Mouse (Mus musculus) gastrocnemius, adult 2 months (tissue): ENCODE measurements at regions not wholly inside any gene's neighbourhood (a gene's known extent, or its start where the extent isn't known, plus 50 kb on each side); places are given as distances from the start of the nearest gene placed in this dataset.

Experiments used
- DNase-seq: peaks from one replicate; pipeline ENCODE4 v3.0.0; 2022
- H3K27ac ChIP-seq: fragments of 200-600 bp; 2 replicates; pipeline ENCODE4 v1.8.1; 2022; ENCODE audit warnings: mild to moderate bottlenecking
- H3K4me3 ChIP-seq: fragments of 200-600 bp; 2 replicates; pipeline ENCODE4 v1.8.1; 2022; ENCODE audit warnings: mild to moderate bottlenecking, moderate library complexity
- CTCF ChIP-seq: fragments of 200-600 bp; IDR thresholded peaks from 2 replicates; pipeline ENCODE4 v1.8.1; 2022; ENCODE audit warnings: antibody characterized with exemption, mild to moderate bottlenecking, moderate library complexity
- intact Hi-C: fragments of 180-260 bp; cut with DNase I; formaldehyde crosslinking; loops from one replicate; pipeline ENCODE4 v1.15.1; 2025

GRCm38 (mm10) chr17:79191871-79192373 lies 140.2 kb downstream of the Qpct start:
- no peak for DNase-seq
- TF ChIP-seq CTCF = no peak
- intact Hi-C loops = no loop called here
- no peak overlapping the region for H3K27ac ChIP-seq
- no peak overlapping the region for H3K4me3 ChIP-seq

- intact Hi-C loops = no loop called here
- H3K27ac ChIP-seq = no peak overlapping the region
- H3K4me3 ChIP-seq = no peak overlapping the region
- no peak for TF ChIP-seq CTCF
- DNase-seq = no peak
Observed at GRCm38 (mm10) chr17:79188282-79188681, 136.6 kb downstream of the Qpct start.

DNA sequence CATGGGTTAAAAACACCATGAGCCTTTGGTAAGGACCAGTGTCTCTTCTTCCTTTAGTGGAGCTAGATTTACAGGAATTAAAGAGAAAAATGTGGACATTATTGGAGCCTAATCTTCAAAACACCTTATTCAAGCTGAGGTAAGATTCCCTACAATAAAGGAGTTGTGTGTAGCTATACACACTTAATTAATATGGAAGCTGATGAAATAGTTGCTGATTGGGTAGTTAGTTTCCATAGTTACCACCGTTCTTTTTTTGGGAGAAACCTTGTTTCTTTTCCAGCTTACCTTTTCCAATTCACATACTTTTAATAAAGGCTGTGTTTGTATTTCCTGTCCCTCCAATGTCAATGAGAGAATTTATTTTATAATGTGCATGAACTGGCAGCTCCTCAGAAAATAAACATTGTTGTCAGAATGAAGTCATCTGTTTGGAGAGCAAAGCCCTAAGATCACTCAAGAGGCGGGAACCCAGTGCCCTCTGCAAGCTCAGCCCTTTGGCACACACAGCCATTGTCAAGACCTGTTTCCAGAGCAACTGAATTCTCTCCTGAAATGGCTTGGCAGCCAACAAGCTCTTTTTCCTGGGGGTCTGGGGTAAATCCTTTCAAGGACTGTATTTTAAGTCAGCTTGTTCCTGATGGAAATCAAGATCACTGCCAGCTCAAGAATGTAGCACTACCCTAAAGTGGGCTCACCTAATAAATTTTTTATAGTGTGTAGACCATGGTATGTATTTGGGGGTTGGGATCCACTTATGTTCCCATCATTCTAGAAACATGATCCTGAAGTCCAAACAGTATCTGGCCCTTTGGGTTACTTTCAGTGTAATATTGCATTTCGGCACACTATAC lies 128.8 kb downstream of the Qpct start:
- Histone ChIP-seq H3K27ac (no peak overlapping the region), H3K4me3 (no peak overlapping the region)
- intact Hi-C loops = no loop called here
- no peak for DNase-seq
- TF ChIP-seq CTCF = no peak

DNA sequence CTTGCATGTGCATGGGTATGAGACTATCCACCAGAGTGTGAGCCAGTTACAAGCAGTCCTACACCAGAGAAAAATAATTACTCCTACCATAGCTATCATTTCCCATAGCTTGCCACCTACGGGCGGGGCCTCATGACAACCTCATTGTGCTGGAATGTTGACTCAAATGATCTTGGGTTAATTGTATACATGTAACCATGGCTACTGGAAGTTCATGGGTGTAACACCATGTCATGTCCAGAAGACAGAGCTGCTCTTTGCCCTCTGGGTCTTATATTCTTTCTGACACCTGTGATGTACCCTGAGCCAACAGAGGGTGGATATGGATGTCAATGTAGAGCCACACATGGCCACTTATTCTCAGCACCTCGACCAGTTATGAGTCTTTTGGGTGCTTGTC lies 125.6 kb downstream of the Qpct start:
- DNase-seq = no peak
- TF ChIP-seq CTCF = no peak
- intact Hi-C loops = no loop called here
- H3K4me3 ChIP-seq = no peak overlapping the region
- H3K27ac ChIP-seq = no peak overlapping the region

DNA sequence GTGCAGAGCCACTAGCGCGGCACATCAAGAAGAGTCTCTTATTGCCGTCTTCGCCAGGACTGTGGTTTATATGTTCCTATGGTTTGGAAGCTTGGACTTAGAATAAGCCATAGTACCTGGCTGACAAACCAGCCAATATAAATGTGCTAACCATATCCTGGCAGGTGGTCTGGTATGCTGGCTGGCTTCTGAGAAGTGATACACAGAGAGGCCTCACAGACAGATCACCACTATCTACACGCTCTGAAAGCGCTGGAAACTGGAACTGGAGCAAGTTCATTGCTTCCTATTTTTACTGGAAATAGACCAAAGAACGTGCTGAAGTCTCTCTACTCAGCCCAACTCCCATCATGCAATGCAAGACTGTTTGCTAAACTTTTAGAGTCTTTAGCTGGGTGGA lies 124.7 kb downstream of the Qpct start:
- Histone ChIP-seq H3K27ac (no peak overlapping the region), H3K4me3 (no peak overlapping the region)
- DNase-seq = no peak
- no peak for TF ChIP-seq CTCF
- intact Hi-C loops = no loop called here

GRCm38 (mm10) chr17:79175381-79175780 lies 123.7 kb downstream of the Qpct start:
- no peak for TF ChIP-seq CTCF
- H3K4me3 ChIP-seq = no peak overlapping the region
- no peak overlapping the region for H3K27ac ChIP-seq
- DNase-seq = no peak
- intact Hi-C loops = no loop called here

DNA sequence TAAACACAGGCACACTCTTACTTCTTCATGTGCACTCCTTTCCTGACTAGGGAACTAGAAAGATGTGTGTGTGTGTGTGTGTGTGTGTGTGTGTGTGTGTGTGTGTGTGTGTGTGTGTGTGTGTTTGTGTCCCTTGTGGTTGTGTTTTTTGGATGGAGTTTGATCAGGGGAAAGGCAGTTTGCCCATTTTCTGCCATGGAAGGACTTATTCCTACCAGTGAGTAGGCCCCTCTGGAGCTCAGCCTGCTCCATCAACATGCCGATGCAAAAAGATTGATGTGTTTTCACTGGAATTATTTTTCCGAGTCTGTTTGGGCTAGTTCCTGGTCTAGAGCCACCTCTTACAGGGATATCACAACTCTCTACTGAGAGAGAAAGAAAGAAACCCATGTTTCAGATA lies 120.6 kb downstream of the Qpct start:
- Histone ChIP-seq H3K4me3 (no peak overlapping the region), H3K27ac (peak overlapping the region; percentile 41; the same call in 1 of the 2 replicates)
- no peak for TF ChIP-seq CTCF
- no peak for DNase-seq
- intact Hi-C loops = no loop called here

- no peak for DNase-seq
- H3K4me3 ChIP-seq = no peak overlapping the region
- intact Hi-C loops = no loop called here
- no peak for TF ChIP-seq CTCF
- 0 out of 2 replicates have a peak overlapping the region, but pooled peaks have one; percentile 6 for H3K27ac ChIP-seq
Observed at GRCm38 (mm10) chr17:79170690-79171089, 119.0 kb downstream of the Qpct start.

- intact Hi-C loops = no loop called here
- Histone ChIP-seq H3K4me3 (no peak overlapping the region), H3K27ac (no peak overlapping the region)
- no peak for TF ChIP-seq CTCF
- DNase-seq = no peak
Observed at GRCm38 (mm10) chr17:79167198-79167597, 115.5 kb downstream of the Qpct start.

DNA sequence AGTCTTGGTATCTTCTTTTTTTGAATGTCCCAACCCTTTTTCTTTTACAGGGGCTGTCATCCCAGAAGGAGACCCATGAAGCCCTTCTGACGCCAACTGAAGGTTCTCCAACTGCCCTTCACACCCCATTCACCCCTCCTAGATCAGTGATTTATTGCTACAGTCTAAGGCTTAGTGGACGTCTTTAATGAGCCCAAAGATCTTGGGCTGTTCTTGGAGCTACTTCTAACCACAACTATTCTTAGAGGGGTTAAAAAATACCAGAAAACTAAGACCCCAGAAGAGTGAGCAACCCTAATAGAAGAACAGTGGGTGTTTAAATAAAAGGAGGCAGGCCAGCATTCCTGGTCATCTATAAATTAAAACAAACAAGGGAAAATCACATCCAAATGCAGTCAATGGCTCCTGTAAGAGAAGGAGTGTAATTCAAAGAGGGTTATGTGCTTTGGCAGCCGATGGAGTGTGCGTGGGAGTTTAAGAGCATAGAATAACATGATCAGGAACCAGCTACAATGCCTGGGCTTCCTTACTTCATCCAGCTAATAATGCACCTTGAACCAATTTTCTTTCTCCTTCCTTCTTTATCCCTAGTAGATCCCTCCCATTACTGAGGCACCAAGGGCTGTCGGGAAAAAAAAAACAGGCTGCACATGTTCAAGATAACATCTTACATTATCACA lies 113.3 kb downstream of the Qpct start:
- no peak for TF ChIP-seq CTCF
- Histone ChIP-seq H3K27ac (no peak overlapping the region), H3K4me3 (no peak overlapping the region)
- no peak for DNase-seq
- intact Hi-C loops = no loop called here

DNA sequence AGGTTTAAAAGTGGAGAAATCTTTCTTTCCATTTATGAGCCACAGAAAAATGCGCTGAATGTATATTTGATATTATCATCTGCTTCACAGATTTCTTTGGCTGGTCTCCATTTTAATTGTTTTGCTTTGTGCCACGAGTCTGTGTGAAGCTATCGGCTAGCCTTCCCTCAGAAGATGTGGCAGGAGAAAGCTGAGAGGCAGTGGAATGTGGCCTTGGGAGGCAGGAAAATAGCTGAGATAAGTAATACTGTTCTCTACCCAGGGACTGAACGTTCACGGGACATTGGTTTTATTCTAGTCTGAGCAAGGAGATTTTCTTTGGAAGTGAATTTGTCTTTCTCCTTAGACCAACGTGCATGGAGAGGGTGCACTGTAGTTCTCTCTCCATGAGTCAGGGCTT lies 112.3 kb downstream of the Qpct start:
- intact Hi-C loops = no loop called here
- no peak for TF ChIP-seq CTCF
- Histone ChIP-seq H3K4me3 (no peak overlapping the region), H3K27ac (no peak overlapping the region)
- DNase-seq = no peak

- no peak for DNase-seq
- no peak for TF ChIP-seq CTCF
- H3K27ac ChIP-seq = no peak overlapping the region
- no peak overlapping the region for H3K4me3 ChIP-seq
- intact Hi-C loops = no loop called here
Observed at GRCm38 (mm10) chr17:79154138-79154537, 102.4 kb downstream of the Qpct start.

DNA sequence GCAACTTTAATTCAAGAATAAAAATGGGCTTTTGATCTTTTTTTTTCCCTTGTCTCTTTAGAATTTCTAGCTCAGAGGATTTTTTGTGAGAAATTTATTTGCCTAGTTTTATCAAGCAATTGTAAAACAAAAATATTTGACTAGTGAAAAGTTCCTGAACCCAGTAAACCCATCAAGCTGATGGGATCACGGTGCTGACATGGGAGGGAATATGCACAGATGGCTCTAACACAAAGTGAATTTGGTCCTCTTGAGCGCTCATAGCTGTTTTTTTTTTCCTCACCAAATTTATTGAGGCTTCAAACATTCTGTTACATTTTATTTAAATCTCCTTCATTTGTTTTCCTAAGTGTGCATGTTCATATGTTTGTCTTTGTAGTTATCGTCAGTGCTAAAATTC lies 101.1 kb downstream of the Qpct start:
- intact Hi-C loops = no loop called here

More for the DNA sequence above, 101.1 kb downstream of the Qpct start:
- TF ChIP-seq CTCF = no peak
- no peak for DNase-seq
- Histone ChIP-seq H3K4me3 (no peak overlapping the region), H3K27ac (no peak overlapping the region)
